Mouse (Mus musculus) hindbrain, embryonic 13.5 days (tissue): Measurements from ENCODE around the gene S100g. TPM values are rescaled to one million over a fixed set of nuclear protein-coding genes. Genes with fewer than 3 reads are reported as not detected.

Experiments used
- ATAC-seq: fragments of 200-750 bp; cut with Nextera tagmentation; 2 replicates; pipeline ENCODE4 v1.8.0; 2017; ENCODE audit warnings: moderate TSS enrichment; ENCODE audit not compliant: low FRiP score
- H3K27ac ChIP-seq: fragments of 300-500 bp; sonication (generic); 2 replicates; pipeline ENCODE4 v1.5.1; 2015; ENCODE audit warnings: inconsistent platforms, mild to moderate bottlenecking, moderate library complexity
- H3K27me3 ChIP-seq: fragments of 300-500 bp; sonication (generic); 2 replicates; pipeline ENCODE4 v1.6.1; 2015; ENCODE audit warnings: mild to moderate bottlenecking, inconsistent platforms
- H3K36me3 ChIP-seq: fragments of 300-500 bp; sonication (generic); 2 replicates; pipeline ENCODE4 v1.6.1; 2015; ENCODE audit warnings: mild to moderate bottlenecking, inconsistent platforms
- H3K4me1 ChIP-seq: fragments of 300-500 bp; sonication (generic); replicated peaks from 2 replicates; pipeline ENCODE4 v1.6.1; 2015; ENCODE audit warnings: inconsistent platforms
- H3K4me2 ChIP-seq: fragments of 300-500 bp; sonication (generic); 2 replicates; pipeline ENCODE4 v1.6.1; 2015; ENCODE audit warnings: inconsistent platforms, mild to moderate bottlenecking, moderate library complexity
- H3K4me3 ChIP-seq: fragments of 300-500 bp; sonication (generic); 2 replicates; pipeline ENCODE4 v1.5.1; 2015; ENCODE audit warnings: mild to moderate bottlenecking, inconsistent platforms
- H3K9ac ChIP-seq: fragments of 300-500 bp; sonication (generic); 2 replicates; pipeline ENCODE4 v1.6.1; 2015; ENCODE audit warnings: mild to moderate bottlenecking, inconsistent platforms
- H3K9me3 ChIP-seq: fragments of 300-500 bp; sonication (generic); 2 replicates; pipeline ENCODE4 v1.6.1; 2016; ENCODE audit warnings: inconsistent platforms
- WGBS: fragments of 180-500 bp; shearing (Covaris S2); methylation state at CpG from one replicate; pipeline ENCODE4 v1.1.7; 2015; 5-methylcytosine and 5-hydroxymethylcytosine counted together
- polyA plus RNA-seq: library from polyadenylated mRNA; unstranded; fragments of >200 nt; fragmentation: Nextera tagmentation; extraction: Ambion mirVana; gene quantifications from 2 replicates; pipeline ENCODE4 v1.2.1, GENCODE M21; 2015

The S100g gene
- polyA plus RNA-seq, result 1.1 and 1.4 TPM in 2 replicates

GRCm38 (mm10) chrX:162964383-162964782 is at the start of gene S100g:
Gene S100g, minus strand, starts transcription at chrX:162964599.
- ATAC-seq, result no peak
- 39% methylated on average over 3 of the region's 3 CpGs for WGBS
- H3K36me3 ChIP-seq, result no peaks in the 10 kb centered on the region

GRCm38 (mm10) chrX:162992121-162992520 is 27.7 kb upstream of the S100g start:
- peaks cover 4% of the 10 kb centered on the region; the same call in 1 of the 2 replicates for H3K36me3 ChIP-seq

More at GRCm38 (mm10) chrX:162964383-162964782, at the start of gene S100g:
- 0 out of 2 replicates have a peak, but pooled peaks cover 4% of the 10 kb centered on the region for H3K27me3 ChIP-seq
- H3K27ac ChIP-seq, result no peak within 1 kb of the TSS
- H3K4me1 ChIP-seq, result 0 out of 2 replicates have a peak, but pooled peaks cover 3% of the 10 kb centered on the region
- no peak within 1 kb of the TSS for H3K4me3 ChIP-seq
- H3K9me3 ChIP-seq, result no peaks in the 10 kb centered on the region
- H3K4me2 ChIP-seq, result no peak within 1 kb of the TSS
- H3K9ac ChIP-seq, result no peak within 1 kb of the TSS

GRCm38 (mm10) chrX:162991396-162991795 is 27.0 kb upstream of the S100g start:
- no peaks in the 10 kb centered on the region for H3K9me3 ChIP-seq
- H3K4me1 ChIP-seq, result no peaks in the 10 kb centered on the region
- H3K36me3 ChIP-seq, result no peaks in the 10 kb centered on the region
- no peaks in the 10 kb centered on the region for H3K27me3 ChIP-seq
- no peak overlapping the region for H3K4me3 ChIP-seq
- WGBS, result 71% methylated on average over 4 of the region's 4 CpGs
- ATAC-seq, result no peak
- H3K4me2 ChIP-seq, result no peak overlapping the region
- H3K9ac ChIP-seq, result no peak overlapping the region
- no peak overlapping the region for H3K27ac ChIP-seq

More at GRCm38 (mm10) chrX:162992121-162992520, 27.7 kb upstream of the S100g start:
- Histone ChIP-seq H3K4me3 (no peak overlapping the region), H3K27ac (no peak overlapping the region), H3K4me1 (no peaks in the 10 kb centered on the region), H3K9me3 (no peaks in the 10 kb centered on the region), H3K9ac (no peak overlapping the region), H3K4me2 (no peak overlapping the region), H3K27me3 (no peaks in the 10 kb centered on the region)
- no peak for ATAC-seq
- 85% methylated on average over 3 of the region's 3 CpGs for WGBS

- no peaks in the 10 kb centered on the region for H3K4me1 ChIP-seq
- H3K27ac ChIP-seq, result no peak overlapping the region
- no peak overlapping the region for H3K4me2 ChIP-seq
- no peaks in the 10 kb centered on the region for H3K27me3 ChIP-seq
- H3K4me3 ChIP-seq, result no peak overlapping the region
- ATAC-seq, result no peak
- WGBS, result 96% methylated on average over 10 of the region's 10 CpGs
- no peaks in the 10 kb centered on the region for H3K9me3 ChIP-seq
- H3K36me3 ChIP-seq, result peaks cover 5% of the 10 kb centered on the region
- H3K9ac ChIP-seq, result no peak overlapping the region
Observed at GRCm38 (mm10) chrX:162986876-162987495, 22.6 kb upstream of the S100g start.

GRCm38 (mm10) chrX:162976194-162976593 is 11.8 kb upstream of the S100g start:
- H3K27ac ChIP-seq, result no peak overlapping the region
- H3K9me3 ChIP-seq, result no peaks in the 10 kb centered on the region
- no peaks in the 10 kb centered on the region for H3K4me1 ChIP-seq
- H3K9ac ChIP-seq, result no peak overlapping the region
- H3K36me3 ChIP-seq, result no peaks in the 10 kb centered on the region
- 89% methylated on average over 3 of the region's 3 CpGs for whole genome bisulfite sequencing
- H3K4me3 ChIP-seq, result no peak overlapping the region
- H3K4me2 ChIP-seq, result no peak overlapping the region
- no peak for ATAC-seq
- no peaks in the 10 kb centered on the region for H3K27me3 ChIP-seq

- H3K4me1 ChIP-seq, result 0 out of 2 replicates have a peak, but pooled peaks cover 3% of the 10 kb centered on the region
- no peak for ATAC-seq
Observed at GRCm38 (mm10) chrX:162967456-162967855, 3.1 kb upstream of the S100g start.

GRCm38 (mm10) chrX:162963840-162964239 is 559 bp downstream of the S100g start:
- Histone ChIP-seq H3K27ac (no peak overlapping the region), H3K36me3 (no peaks in the 10 kb centered on the region), H3K4me3 (no peak overlapping the region), H3K27me3 (0 out of 2 replicates have a peak, but pooled peaks cover 4% of the 10 kb centered on the region), H3K9me3 (no peaks in the 10 kb centered on the region), H3K4me1 (0 out of 2 replicates have a peak, but pooled peaks cover 3% of the 10 kb centered on the region), H3K9ac (no peak overlapping the region), H3K4me2 (no peak overlapping the region)
- WGBS, result 38% methylated on average over 4 of the region's 4 CpGs
- ATAC-seq, result no peak

More at GRCm38 (mm10) chrX:162967456-162967855, 3.1 kb upstream of the S100g start:
- WGBS, result 64% methylated on average over 8 of the region's 8 CpGs
- no peaks in the 10 kb centered on the region for H3K9me3 ChIP-seq
- no peak overlapping the region for H3K27ac ChIP-seq
- H3K27me3 ChIP-seq, result 0 out of 2 replicates have a peak, but pooled peaks cover 4% of the 10 kb centered on the region
- H3K9ac ChIP-seq, result no peak overlapping the region
- no peak overlapping the region for H3K4me3 ChIP-seq
- H3K36me3 ChIP-seq, result no peaks in the 10 kb centered on the region
- H3K4me2 ChIP-seq, result no peak overlapping the region

- no peak overlapping the region for H3K4me2 ChIP-seq
- no peak overlapping the region for H3K27ac ChIP-seq
- H3K4me1 ChIP-seq, result no peaks in the 10 kb centered on the region
- no peaks in the 10 kb centered on the region for H3K9me3 ChIP-seq
- H3K27me3 ChIP-seq, result no peaks in the 10 kb centered on the region
- ATAC-seq, result no peak
- no peaks in the 10 kb centered on the region for H3K36me3 ChIP-seq
- no peak overlapping the region for H3K9ac ChIP-seq
- H3K4me3 ChIP-seq, result no peak overlapping the region
- WGBS, result 76% methylated on average over 3 of the region's 3 CpGs
Observed at GRCm38 (mm10) chrX:162957921-162958320, 6.5 kb downstream of the S100g start.

- no peak overlapping the region for H3K4me2 ChIP-seq
Observed at GRCm38 (mm10) chrX:162949811-162950439, 14.5 kb downstream of the S100g start.

GRCm38 (mm10) chrX:162942027-162942426 is 22.4 kb downstream of the S100g start:
- Histone ChIP-seq H3K4me3 (no peak overlapping the region), H3K9me3 (no peaks in the 10 kb centered on the region), H3K27me3 (no peaks in the 10 kb centered on the region), H3K4me1 (no peaks in the 10 kb centered on the region), H3K9ac (no peak overlapping the region), H3K4me2 (no peak overlapping the region), H3K36me3 (peaks cover 9% of the 10 kb centered on the region), H3K27ac (no peak overlapping the region)
- ATAC-seq, result no peak
- WGBS, result 76% methylated on average over 1 of the region's 1 CpGs

More at GRCm38 (mm10) chrX:162949811-162950439, 14.5 kb downstream of the S100g start:
- no peaks in the 10 kb centered on the region for H3K27me3 ChIP-seq
- ATAC-seq, result 0 out of 2 replicates have a peak, but pooled peaks have one; percentile 54
- no peaks in the 10 kb centered on the region for H3K4me1 ChIP-seq
- H3K27ac ChIP-seq, result no peak overlapping the region
- no peaks in the 10 kb centered on the region for H3K36me3 ChIP-seq
- no peaks in the 10 kb centered on the region for H3K9me3 ChIP-seq
- WGBS, result 50% methylated on average over 3 of the region's 3 CpGs
- H3K4me3 ChIP-seq, result no peak overlapping the region
- no peak overlapping the region for H3K9ac ChIP-seq

- Histone ChIP-seq H3K4me1 (no peaks in the 10 kb centered on the region), H3K9me3 (no peaks in the 10 kb centered on the region), H3K27ac (no peak overlapping the region), H3K4me3 (no peak overlapping the region), H3K4me2 (no peak overlapping the region), H3K9ac (no peak overlapping the region), H3K27me3 (no peaks in the 10 kb centered on the region), H3K36me3 (peaks cover 30% of the 10 kb centered on the region)
- no peak for ATAC-seq
- 96% methylated on average over 2 of the region's 2 CpGs for WGBS
Observed at GRCm38 (mm10) chrX:162931467-162931866, 32.9 kb downstream of the S100g start.

GRCm38 (mm10) chrX:162921487-162922125 is 42.8 kb downstream of the S100g start:
- H3K36me3 ChIP-seq, result peaks cover 19% of the 10 kb centered on the region
- no peaks in the 10 kb centered on the region for H3K4me1 ChIP-seq
- H3K27me3 ChIP-seq, result no peaks in the 10 kb centered on the region
- no peak overlapping the region for H3K27ac ChIP-seq
- 89% methylated on average over 8 of the region's 8 CpGs for WGBS
- no peaks in the 10 kb centered on the region for H3K9me3 ChIP-seq
- H3K4me3 ChIP-seq, result no peak overlapping the region
- ATAC-seq, result no peak
- no peak overlapping the region for H3K9ac ChIP-seq
- H3K4me2 ChIP-seq, result no peak overlapping the region
